ENCODE assay signal across 8 mouse cellular contexts in the genomic region with DNA sequence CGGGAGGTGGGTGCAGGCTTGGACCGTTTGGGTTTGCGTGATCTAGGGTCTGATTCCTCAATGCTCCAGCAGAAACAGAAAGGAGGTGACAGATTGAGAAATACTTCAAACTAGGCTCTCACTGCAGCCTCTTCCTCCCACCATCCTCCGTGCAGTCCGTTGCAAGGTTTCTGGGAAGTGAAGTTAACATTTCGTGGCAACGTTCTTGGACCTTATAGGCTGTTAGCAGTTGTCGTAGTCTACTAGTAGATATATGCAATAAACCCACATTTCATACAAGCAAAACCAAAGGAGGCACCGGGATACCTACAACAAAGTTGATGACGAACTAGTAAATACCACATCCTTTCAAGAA. TPM values are rescaled to one million over a fixed set of nuclear protein-coding genes. Genes with fewer than 3 reads are reported as not detected.
DNase-seq lines count a peak whose midpoint lies in the region; ATAC-seq and TF ChIP-seq lines count a peak whose summit lies in the region.

No protein-coding gene starts in this region.

- DNase-seq in cerebellum, adult 2 months, result no peak
- DNase-seq in cerebellum, adult 9-10 months, result no peak
- peak; percentile 46 for DNase-seq in 3T3-L1 (ENCODE audit: low read depth, low spot score)
- DNase-seq in liver, embryonic 11.5 days (ENCODE audit: low spot score), result no peak
- DNase-seq in adrenal gland, postnatal 25 days, result no peak

- H3K9me3 ChIP-seq in liver, embryonic 11.5 days (ENCODE audit: control insufficient read depth, low read length), result no peaks in the 10 kb centered on the region

- TF ChIP-seq CTCF in cerebellum, adult 2 months (IDR thresholded peaks at IDR 0.05; ENCODE audit: borderline replicate concordance, insufficient read depth, low read depth, low read length), result no peak
- TF ChIP-seq CTCF in embryonic fibroblast, embryonic 13.5 days (IDR thresholded peaks at IDR 0.05; ENCODE audit: borderline replicate concordance, insufficient read depth, low read length), result no peak
- TF ChIP-seq CTCF in small intestine, adult 2 months (IDR thresholded peaks at IDR 0.05; ENCODE audit: extremely low read depth, insufficient read length, insufficient replicate concordance, low read depth, low read length), result no peak

- peak overlapping the region; percentile 98 for H3K27ac ChIP-seq in cerebellum, adult 2 months (ENCODE audit: insufficient read depth, low read length)
- peak overlapping the region; percentile 37 for H3K27ac ChIP-seq in embryonic fibroblast, embryonic 13.5 days (ENCODE audit: insufficient read depth, low read length)
- peak overlapping the region; percentile 63; the same call in 1 of the 2 replicates for H3K27ac ChIP-seq in liver, embryonic 11.5 days (ENCODE audit: low read depth, low read length)
- peak overlapping the region; percentile 91 for H3K27ac ChIP-seq in small intestine, adult 2 months (ENCODE audit: insufficient read depth, low read depth, low read length)

- H3K27me3 ChIP-seq in cerebellum, adult 2 months (ENCODE audit: control insufficient read depth, insufficient read depth, low read length), result no peaks in the 10 kb centered on the region
- H3K27me3 ChIP-seq in liver, embryonic 11.5 days (replicated peaks; ENCODE audit: control insufficient read depth, insufficient read depth, low read length), result no peaks in the 10 kb centered on the region
- H3K27me3 ChIP-seq in small intestine, adult 2 months (ENCODE audit: control insufficient read depth, insufficient read depth, low read length), result no peaks in the 10 kb centered on the region

- peak overlapping the region; percentile 94 for H3K4me3 ChIP-seq in cerebellum, adult 2 months (replicated peaks; ENCODE audit: insufficient read depth, low read depth, low read length)
- H3K4me3 ChIP-seq in embryonic fibroblast, embryonic 13.5 days (ENCODE audit: insufficient read depth, low read length), result peak overlapping the region; percentile 82
- peak overlapping the region; percentile 80 for H3K4me3 ChIP-seq in liver, embryonic 11.5 days (ENCODE audit: low read depth, low read length)
- peak overlapping the region; percentile 87 for H3K4me3 ChIP-seq in small intestine, adult 2 months (ENCODE audit: low read depth, low read length)

- H3K4me1 ChIP-seq in cerebellum, adult 2 months (ENCODE audit: control insufficient read depth, insufficient read depth, low read length), result no peaks in the 10 kb centered on the region
- H3K4me1 ChIP-seq in embryonic fibroblast, embryonic 13.5 days (ENCODE audit: control insufficient read depth, insufficient read depth, low read length), result no peaks in the 10 kb centered on the region
- peaks cover 11% of the 10 kb centered on the region for H3K4me1 ChIP-seq in liver, embryonic 11.5 days (replicated peaks; ENCODE audit: control insufficient read depth, insufficient read depth, low read length)
- H3K4me1 ChIP-seq in small intestine, adult 2 months (ENCODE audit: control insufficient read depth, insufficient read depth, insufficient read length, low read length), result no peaks in the 10 kb centered on the region

- peak overlapping the region; percentile 88 for H3K9ac ChIP-seq in liver, embryonic 11.5 days (ENCODE audit: low read depth, low read length)

- peaks cover 13% of the 10 kb centered on the region; the same call in 1 of the 2 replicates for H3K36me3 ChIP-seq in liver, embryonic 11.5 days (ENCODE audit: control insufficient read depth, insufficient read depth, low read length)
- H3K36me3 ChIP-seq in small intestine, adult 2 months (ENCODE audit: control insufficient read depth, insufficient read depth, low read length), result 0 out of 2 replicates have a peak, but pooled peaks cover 4% of the 10 kb centered on the region

- WGBS in cerebellum, adult 2 months, result 1% methylated on average over 10 of the region's 10 CpGs
- WGBS in liver, embryonic 11.5 days, result 1% methylated on average over 10 of the region's 10 CpGs
- 1% methylated on average over 10 of the region's 10 CpGs for WGBS in small intestine, adult 2 months

- peak; percentile 26 for ATAC-seq in liver, embryonic 11.5 days (replicated peaks; ENCODE audit: low FRiP score)
- ATAC-seq in cerebellum, adult (ENCODE audit: insufficient number of reproducible peaks, low FRiP score, low TSS enrichment), result no peak

- no peak for TF ChIP-seq POLR2A in cerebellum, adult 2 months (IDR thresholded peaks at IDR 0.05; ENCODE audit: borderline replicate concordance, insufficient read depth, low read length)
- no peak; the same call in none of the 2 replicates for TF ChIP-seq POLR2A in embryonic fibroblast, embryonic 13.5 days (IDR thresholded peaks at IDR 0.05; ENCODE audit: low read depth, low read length)
- no peak for TF ChIP-seq POLR2A in small intestine, adult 2 months (IDR thresholded peaks at IDR 0.05; ENCODE audit: low read depth, low read length)

- peak overlapping the region; percentile 65 for H3K4me2 ChIP-seq in liver, embryonic 11.5 days

RNA-seq across cellular contexts. Expression of gene Pno1, which starts 0.8 kb away (rescaled TPM):
- 16.9 and 17.6 TPM in 2 replicates for polyA plus RNA-seq in cerebellum, adult 2 months (2012; rRNA removed)
- polyA plus RNA-seq in embryonic fibroblast, embryonic 13.5 days (2011; ENCODE audit: insufficient read length, low read depth, missing spikeins), result 60.2 and 67.2 TPM in 2 replicates
- polyA plus RNA-seq in liver, embryonic 11.5 days (2014; fragmentation: Nextera tagmentation; extraction: Ambion mirVana), result 124 and 126 TPM in 2 replicates
- polyA plus RNA-seq in small intestine, adult 2 months (2012; rRNA removed), result 1.5 and 1.8 TPM in 2 replicates
- total RNA-seq in adrenal gland, postnatal 25 days (2021), result 45.3 and 49.9 TPM in 2 replicates

RNA-seq across cellular contexts. Expression of gene Wdr92, which starts 30.2 kb away (rescaled TPM):
- 8.5 and 9.8 TPM in 2 replicates for polyA plus RNA-seq in cerebellum, adult 2 months (2012; rRNA removed)
- 19.9 and 20.3 TPM in 2 replicates for polyA plus RNA-seq in embryonic fibroblast, embryonic 13.5 days (2011; ENCODE audit: insufficient read length, low read depth, missing spikeins)
- polyA plus RNA-seq in liver, embryonic 11.5 days (2014; fragmentation: Nextera tagmentation; extraction: Ambion mirVana), result 34.0 and 35.9 TPM in 2 replicates
- 2.3 and 3.3 TPM in 2 replicates for polyA plus RNA-seq in small intestine, adult 2 months (2012; rRNA removed)
- 16.7 and 19.8 TPM in 2 replicates for total RNA-seq in adrenal gland, postnatal 25 days (2021)

RNA-seq across cellular contexts. Expression of gene C1d, which starts 45.3 kb away (rescaled TPM):
- 43.4 and 45.7 TPM in 2 replicates for polyA plus RNA-seq in cerebellum, adult 2 months (2012; rRNA removed)
- 217 and 250 TPM in 2 replicates for polyA plus RNA-seq in embryonic fibroblast, embryonic 13.5 days (2011; ENCODE audit: insufficient read length, low read depth, missing spikeins)
- polyA plus RNA-seq in liver, embryonic 11.5 days (2014; fragmentation: Nextera tagmentation; extraction: Ambion mirVana), result 91.8 and 101 TPM in 2 replicates
- 0.09 and 1.5 TPM in 2 replicates for polyA plus RNA-seq in small intestine, adult 2 months (2012; rRNA removed)
- 63.4 and 64.5 TPM in 2 replicates for total RNA-seq in adrenal gland, postnatal 25 days (2021)

RNA-seq across cellular contexts. Expression of gene Ppp3r1, which starts 53.1 kb away (rescaled TPM):
- polyA plus RNA-seq in cerebellum, adult 2 months (2012; rRNA removed), result 236 and 240 TPM in 2 replicates
- polyA plus RNA-seq in embryonic fibroblast, embryonic 13.5 days (2011; ENCODE audit: insufficient read length, low read depth, missing spikeins), result 135 and 153 TPM in 2 replicates
- 79.5 and 88.8 TPM in 2 replicates for polyA plus RNA-seq in liver, embryonic 11.5 days (2014; fragmentation: Nextera tagmentation; extraction: Ambion mirVana)
- polyA plus RNA-seq in small intestine, adult 2 months (2012; rRNA removed), result 7.9 and 33.2 TPM in 2 replicates
- 96.0 and 98.8 TPM in 2 replicates for total RNA-seq in adrenal gland, postnatal 25 days (2021)

Comparison
In these comparisons a context has a peak if more than half of its experiments do, and no peak if none do; other contexts are left out.
1. H3K27ac ChIP-seq: peak in every context shown above with its lines; median percentile 98 in cerebellum, adult 2 months; 91 in small intestine, adult 2 months; 63 in liver, embryonic 11.5 days; 37 in embryonic fibroblast, embryonic 13.5 days.
2. RNA of gene C1d, which starts 45.3 kb away (polyA plus RNA-seq): 217 to 250 TPM in embryonic fibroblast, embryonic 13.5 days, 91.8 to 101 TPM in liver, embryonic 11.5 days and 43.4 to 45.7 TPM in cerebellum, adult 2 months; 0.09 to 1.5 TPM in small intestine, adult 2 months; every median in the first group is over 10 times any median in the second.
3. Peak in every context shown above with its lines, with median percentiles within 50 percentile points of each other: H3K4me3 ChIP-seq.